Mouse (Mus musculus): ENCODE results near the gene Gtdc1.

GRCm38 (mm10) chr2:44659870-44660269 lies 267.6 kb downstream of the Gtdc1 start:
- no peak for TF ChIP-seq POLR2AphosphoS5 (IDR thresholded peaks at IDR 0.05; ENCODE audit: insufficient replicate concordance, low read depth, low read length)
- no peak for TF ChIP-seq CTCF (IDR thresholded peaks at IDR 0.05; ENCODE audit: low read depth, low read length)

All from G1E (cell line).